Mouse (Mus musculus) hindbrain, embryonic 12.5 days (tissue): ENCODE data around the gene Gucd1. TPM values are rescaled to one million over a fixed set of nuclear protein-coding genes. Genes with fewer than 3 reads are reported as not detected.

ENCODE experiments used
- ATAC-seq: fragments of 200-750 bp; cut with Nextera tagmentation; 2 replicates; pipeline ENCODE4 v1.8.0; 2017; ENCODE audit warnings: moderate TSS enrichment; ENCODE audit not compliant: low FRiP score
- H3K27ac ChIP-seq: fragments of 300-500 bp; sonication (generic); 2 replicates; pipeline ENCODE4 v1.5.1; 2016; ENCODE audit warnings: mild to moderate bottlenecking
- H3K27me3 ChIP-seq: fragments of 300-500 bp; sonication (generic); 2 replicates; pipeline ENCODE4 v1.6.1; 2016; ENCODE audit warnings: mild to moderate bottlenecking
- H3K36me3 ChIP-seq: fragments of 300-500 bp; sonication (generic); 2 replicates; pipeline ENCODE4 v1.6.1; 2016; ENCODE audit warnings: mild to moderate bottlenecking
- H3K4me1 ChIP-seq: fragments of 300-500 bp; sonication (generic); 2 replicates; pipeline ENCODE4 v1.6.1; 2016
- H3K4me2 ChIP-seq: fragments of 300-500 bp; sonication (generic); replicated peaks from 2 replicates; pipeline ENCODE4 v1.6.1; 2016; ENCODE audit warnings: mild to moderate bottlenecking
- H3K4me3 ChIP-seq: fragments of 300-500 bp; sonication (generic); 2 replicates; pipeline ENCODE4 v1.5.1; 2016; ENCODE audit warnings: mild to moderate bottlenecking
- H3K9ac ChIP-seq: fragments of 300-500 bp; sonication (generic); 2 replicates; pipeline ENCODE4 v1.6.1; 2016; ENCODE audit warnings: mild to moderate bottlenecking, moderate library complexity
- H3K9me3 ChIP-seq: fragments of 300-500 bp; sonication (generic); replicated peaks from 2 replicates; pipeline ENCODE4 v1.6.1; 2016; ENCODE audit warnings: mild to moderate bottlenecking
- WGBS: fragments of 180-500 bp; shearing (Covaris S2); methylation state at CpG from one replicate; pipeline ENCODE4 v1.1.7; 2016; 5-methylcytosine and 5-hydroxymethylcytosine counted together
- polyA plus RNA-seq: library from polyadenylated mRNA; unstranded; fragments of >200 nt; fragmentation: Nextera tagmentation; extraction: Ambion mirVana; gene quantifications from 2 replicates; pipeline ENCODE4 v1.2.1, GENCODE M21; 2016

Gucd1 gene
- polyA plus RNA-seq, 1 experiment from 2014 or later, result 24.9 TPM

DNA sequence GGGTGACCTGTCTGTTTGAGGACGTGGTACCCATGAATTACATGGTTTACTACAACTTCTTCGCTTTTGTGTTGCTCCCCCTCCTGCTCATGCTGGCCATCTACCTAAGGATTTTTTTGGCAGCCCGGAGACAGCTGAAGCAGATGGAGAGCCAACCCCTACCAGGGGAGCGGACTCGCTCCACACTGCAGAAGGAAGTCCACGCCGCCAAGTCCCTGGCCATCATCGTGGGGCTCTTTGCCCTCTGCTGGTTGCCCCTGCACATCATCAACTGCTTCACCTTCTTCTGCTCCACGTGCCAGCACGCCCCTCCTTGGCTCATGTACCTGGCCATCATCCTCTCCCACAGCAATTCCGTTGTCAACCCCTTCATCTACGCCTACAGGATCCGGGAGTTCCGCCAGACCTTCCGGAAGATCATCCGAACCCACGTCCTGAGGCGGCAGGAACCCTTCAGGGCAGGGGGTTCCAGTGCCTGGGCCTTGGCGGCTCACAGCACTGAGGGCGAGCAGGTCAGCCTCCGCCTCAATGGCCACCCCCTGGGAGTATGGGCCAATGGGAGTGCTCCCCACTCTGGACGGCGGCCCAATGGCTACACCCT, 184.5 kb downstream of the Gucd1 start:
- Histone ChIP-seq H3K27me3 (no peaks in the 10 kb centered on the region), H3K9ac (no peak overlapping the region), H3K9me3 (no peaks in the 10 kb centered on the region), H3K4me2 (no peak overlapping the region), H3K36me3 (no peaks in the 10 kb centered on the region), H3K4me3 (no peak overlapping the region), H3K4me1 (no peaks in the 10 kb centered on the region; the same call in none of the 2 replicates), H3K27ac (no peak overlapping the region)
- ATAC-seq, result no peak
- 93% methylated on average over 23 of the region's 23 CpGs for WGBS

DNA sequence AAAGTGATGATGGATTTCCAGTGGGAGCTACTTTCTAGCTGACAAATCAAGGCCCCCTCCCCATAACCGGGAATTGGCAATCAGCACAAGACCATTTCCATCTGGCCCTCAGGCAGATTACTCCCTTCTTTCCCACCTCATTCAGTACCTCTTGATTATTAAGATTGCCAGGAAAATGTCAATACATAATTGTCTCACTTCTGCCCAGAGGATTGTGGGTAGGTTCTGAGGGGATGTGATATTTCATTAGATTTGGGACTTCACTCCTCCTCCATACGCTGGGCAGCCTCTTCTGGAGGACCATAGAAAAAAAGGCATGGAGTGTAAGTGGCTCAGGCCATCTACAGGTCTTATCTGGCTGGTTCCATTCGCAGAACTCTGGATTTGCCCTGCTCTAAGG, 185.5 kb downstream of the Gucd1 start:
- ATAC-seq, result no peak
- Histone ChIP-seq H3K4me2 (no peak overlapping the region), H3K4me3 (no peak overlapping the region), H3K27me3 (no peaks in the 10 kb centered on the region), H3K9ac (no peak overlapping the region), H3K27ac (no peak overlapping the region), H3K36me3 (no peaks in the 10 kb centered on the region), H3K9me3 (no peaks in the 10 kb centered on the region), H3K4me1 (no peaks in the 10 kb centered on the region; the same call in none of the 2 replicates)
- 80% methylated on average over 3 of the region's 3 CpGs for WGBS

DNA sequence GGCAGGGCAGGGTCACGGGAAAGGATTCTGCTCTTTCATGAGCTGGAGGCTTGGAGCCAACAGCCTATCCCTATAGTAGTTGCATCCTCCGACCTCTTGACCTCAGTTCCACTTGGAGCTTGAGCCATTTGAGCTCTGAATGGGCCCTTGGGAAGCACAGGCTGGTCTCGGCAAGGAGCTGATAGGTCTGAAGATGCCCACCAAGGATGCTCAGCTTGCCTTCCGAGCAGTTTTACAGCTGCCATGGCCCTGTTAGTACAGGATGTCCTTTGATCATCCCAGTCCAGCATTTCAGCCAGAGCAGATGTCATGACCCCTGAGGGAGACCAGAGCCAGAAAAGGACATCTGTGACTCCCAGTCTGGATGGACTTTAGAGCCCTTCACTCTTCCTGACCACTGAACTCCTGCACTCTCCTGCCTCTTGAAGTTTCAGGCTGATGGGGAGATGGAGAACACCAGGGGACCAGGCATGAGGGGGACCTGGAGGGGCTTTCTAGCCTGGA, 189.5 kb downstream of the Gucd1 start:
- Histone ChIP-seq H3K36me3 (no peaks in the 10 kb centered on the region), H3K9me3 (no peaks in the 10 kb centered on the region), H3K27ac (no peak overlapping the region), H3K27me3 (no peaks in the 10 kb centered on the region), H3K9ac (no peak overlapping the region), H3K4me1 (no peaks in the 10 kb centered on the region), H3K4me3 (no peak overlapping the region), H3K4me2 (no peak overlapping the region)
- WGBS, result 34% methylated on average over 4 of the region's 4 CpGs
- no peak for ATAC-seq

- Histone ChIP-seq H3K36me3 (no peaks in the 10 kb centered on the region), H3K4me2 (no peak overlapping the region), H3K27me3 (no peaks in the 10 kb centered on the region), H3K4me1 (0 out of 2 replicates have a peak, but pooled peaks cover 2% of the 10 kb centered on the region), H3K27ac (no peak overlapping the region), H3K9me3 (no peaks in the 10 kb centered on the region), H3K4me3 (no peak overlapping the region), H3K9ac (no peak overlapping the region)
- 76% methylated on average over 11 of the region's 11 CpGs for WGBS
- no peak for ATAC-seq
Observed at GRCm38 (mm10) chr10:75327081-75327480, 190.7 kb downstream of the Gucd1 start.

- Histone ChIP-seq H3K4me3 (no peak overlapping the region), H3K9ac (no peak overlapping the region), H3K4me1 (0 out of 2 replicates have a peak, but pooled peaks cover 2% of the 10 kb centered on the region), H3K9me3 (no peaks in the 10 kb centered on the region), H3K27ac (no peak overlapping the region), H3K27me3 (no peaks in the 10 kb centered on the region), H3K36me3 (no peaks in the 10 kb centered on the region), H3K4me2 (no peak overlapping the region)
- ATAC-seq, result no peak
- 85% methylated on average over 3 of the region's 3 CpGs for WGBS
Observed at GRCm38 (mm10) chr10:75326553-75326952, 191.2 kb downstream of the Gucd1 start.

DNA sequence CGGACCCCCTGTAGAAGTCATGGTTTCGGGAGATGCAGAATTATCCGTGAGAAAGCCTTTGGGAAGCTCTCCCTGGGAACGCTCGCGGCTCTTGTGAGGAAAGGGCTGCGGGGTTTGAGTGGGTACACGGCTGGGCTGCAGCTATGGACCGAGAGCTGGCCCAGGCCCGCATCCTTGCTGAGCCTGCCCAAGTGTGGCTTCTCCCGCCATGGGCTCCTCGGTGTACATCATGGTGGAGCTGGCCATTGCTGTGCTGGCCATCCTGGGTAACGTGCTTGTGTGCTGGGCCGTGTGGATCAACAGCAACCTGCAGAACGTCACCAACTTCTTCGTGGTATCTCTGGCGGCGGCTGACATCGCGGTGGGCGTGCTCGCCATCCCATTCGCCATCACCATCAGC, 192.0 kb downstream of the Gucd1 start:
- WGBS, result 95% methylated on average over 23 of the region's 23 CpGs
- H3K36me3 ChIP-seq, result no peaks in the 10 kb centered on the region
- H3K9me3 ChIP-seq, result no peaks in the 10 kb centered on the region
- no peak overlapping the region for H3K4me2 ChIP-seq
- no peak overlapping the region for H3K9ac ChIP-seq
- H3K4me3 ChIP-seq, result no peak overlapping the region
- H3K27ac ChIP-seq, result no peak overlapping the region
- ATAC-seq, result no peak
- no peaks in the 10 kb centered on the region for H3K27me3 ChIP-seq
- H3K4me1 ChIP-seq, result 0 out of 2 replicates have a peak, but pooled peaks cover 2% of the 10 kb centered on the region

GRCm38 (mm10) chr10:75324391-75324790, 193.4 kb downstream of the Gucd1 start:
- 74% methylated on average over 10 of the region's 10 CpGs for WGBS
- no peak for ATAC-seq
- H3K9me3 ChIP-seq, result no peaks in the 10 kb centered on the region
- no peak overlapping the region for H3K27ac ChIP-seq
- peaks cover 11% of the 10 kb centered on the region for H3K27me3 ChIP-seq
- H3K36me3 ChIP-seq, result no peaks in the 10 kb centered on the region
- H3K4me1 ChIP-seq, result 0 out of 2 replicates have a peak, but pooled peaks cover 2% of the 10 kb centered on the region
- H3K4me2 ChIP-seq, result no peak overlapping the region
- H3K9ac ChIP-seq, result no peak overlapping the region
- H3K4me3 ChIP-seq, result no peak overlapping the region

- no peak overlapping the region for H3K9ac ChIP-seq
- ATAC-seq, result no peak
- no peak overlapping the region for H3K4me2 ChIP-seq
- no peaks in the 10 kb centered on the region for H3K36me3 ChIP-seq
- 85% methylated on average over 8 of the region's 8 CpGs for WGBS
- H3K4me1 ChIP-seq, result 0 out of 2 replicates have a peak, but pooled peaks cover 2% of the 10 kb centered on the region
- peaks cover 14% of the 10 kb centered on the region for H3K27me3 ChIP-seq
- H3K27ac ChIP-seq, result no peak overlapping the region
- H3K4me3 ChIP-seq, result no peak overlapping the region
- H3K9me3 ChIP-seq, result no peaks in the 10 kb centered on the region
Observed at GRCm38 (mm10) chr10:75323986-75324385, 193.8 kb downstream of the Gucd1 start.

DNA sequence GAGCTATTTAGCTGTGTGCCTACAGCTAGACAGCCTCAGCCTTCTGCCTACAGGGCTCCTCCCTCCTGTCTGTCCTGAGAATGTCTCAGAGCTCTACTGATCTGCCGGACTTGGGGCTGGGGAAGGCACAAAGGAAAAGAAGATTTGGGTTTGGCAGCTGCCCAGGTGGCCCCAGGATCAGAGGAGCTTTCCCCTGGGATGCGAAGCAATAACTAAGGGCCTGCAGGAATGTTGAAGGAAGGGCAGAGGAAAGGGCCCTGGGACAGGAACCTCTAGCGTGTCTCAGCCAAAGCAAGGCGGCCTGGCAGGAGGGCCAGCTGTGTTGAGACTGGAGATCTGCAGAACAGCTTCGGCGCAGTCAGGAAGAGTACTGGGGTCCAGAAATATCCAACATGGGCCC, 194.8 kb downstream of the Gucd1 start:
- no peak overlapping the region for H3K9ac ChIP-seq
- ATAC-seq, result no peak

GRCm38 (mm10) chr10:75320321-75320720, 197.5 kb downstream of the Gucd1 start:
- Histone ChIP-seq H3K9me3 (no peaks in the 10 kb centered on the region), H3K36me3 (no peaks in the 10 kb centered on the region), H3K4me3 (no peak overlapping the region), H3K9ac (no peak overlapping the region), H3K4me2 (no peak overlapping the region), H3K27me3 (peaks cover 48% of the 10 kb centered on the region), H3K4me1 (0 out of 2 replicates have a peak, but pooled peaks cover 11% of the 10 kb centered on the region), H3K27ac (no peak overlapping the region)
- WGBS, result 71% methylated on average over 4 of the region's 4 CpGs
- ATAC-seq, result no peak

More for the DNA sequence above, 194.8 kb downstream of the Gucd1 start:
- Histone ChIP-seq H3K4me3 (no peak overlapping the region), H3K4me1 (0 out of 2 replicates have a peak, but pooled peaks cover 2% of the 10 kb centered on the region), H3K36me3 (no peaks in the 10 kb centered on the region), H3K4me2 (no peak overlapping the region), H3K27ac (no peak overlapping the region), H3K9me3 (no peaks in the 10 kb centered on the region), H3K27me3 (peaks cover 24% of the 10 kb centered on the region)
- 63% methylated on average over 6 of the region's 6 CpGs for WGBS

- no peaks in the 10 kb centered on the region for H3K9me3 ChIP-seq
- peak overlapping the region; percentile 58; the same call in 1 of the 2 replicates for H3K4me2 ChIP-seq
- ATAC-seq, result no peak
- 84% methylated on average over 6 of the region's 6 CpGs for WGBS
- H3K9ac ChIP-seq, result no peak overlapping the region
- peaks cover 48% of the 10 kb centered on the region for H3K27me3 ChIP-seq
- 0 out of 2 replicates have a peak, but pooled peaks cover 11% of the 10 kb centered on the region for H3K4me1 ChIP-seq
- no peak overlapping the region for H3K27ac ChIP-seq
- H3K4me3 ChIP-seq, result no peak overlapping the region
- no peaks in the 10 kb centered on the region for H3K36me3 ChIP-seq
Observed at GRCm38 (mm10) chr10:75318206-75318605, 199.6 kb downstream of the Gucd1 start.

- no peaks in the 10 kb centered on the region for H3K9me3 ChIP-seq
- H3K4me3 ChIP-seq, result peak overlapping the region; percentile 37
- H3K36me3 ChIP-seq, result 0 out of 2 replicates have a peak, but pooled peaks cover 6% of the 10 kb centered on the region
- peaks cover 48% of the 10 kb centered on the region for H3K27me3 ChIP-seq
- peak overlapping the region; percentile 58 for H3K4me2 ChIP-seq
- peak; percentile 68 for ATAC-seq
- 2% methylated on average over 81 of the region's 81 CpGs for WGBS
- peak overlapping the region; percentile 46 for H3K9ac ChIP-seq
- H3K27ac ChIP-seq, result 0 out of 2 replicates have a peak overlapping the region, but pooled peaks have one; percentile 3
- H3K4me1 ChIP-seq, result 0 out of 2 replicates have a peak, but pooled peaks cover 9% of the 10 kb centered on the region
Observed at GRCm38 (mm10) chr10:75316908-75317761, 200.6 kb downstream of the Gucd1 start.
